Mouse (Mus musculus): ENCODE measurements around the gene Erc2.

The Erc2 gene

DNA sequence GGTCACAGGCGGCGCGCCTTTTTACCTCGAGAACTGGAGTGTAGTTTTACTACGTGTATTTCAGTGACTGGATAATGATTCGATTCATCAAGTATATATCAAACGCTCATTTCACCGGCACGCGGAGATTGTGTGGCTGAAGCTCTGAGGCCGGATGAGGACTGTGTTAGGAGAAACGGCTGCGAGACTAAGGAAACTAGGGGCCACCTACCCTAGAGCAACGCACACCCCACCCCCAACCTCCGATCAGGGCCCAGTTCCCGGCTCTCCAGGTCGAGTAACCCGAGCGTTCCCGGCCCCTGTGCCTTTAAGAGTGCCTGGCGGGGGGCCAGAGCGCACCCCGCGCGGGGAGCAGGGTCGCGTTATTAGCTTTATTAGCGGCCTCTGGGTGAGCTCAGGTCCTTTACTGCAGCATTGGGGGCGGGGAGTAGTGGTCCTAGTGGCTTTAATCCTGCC, 884.2 kb downstream of the Erc2 start:
- DNase-seq (ENCODE audit: low spot score) = no peak

DNA sequence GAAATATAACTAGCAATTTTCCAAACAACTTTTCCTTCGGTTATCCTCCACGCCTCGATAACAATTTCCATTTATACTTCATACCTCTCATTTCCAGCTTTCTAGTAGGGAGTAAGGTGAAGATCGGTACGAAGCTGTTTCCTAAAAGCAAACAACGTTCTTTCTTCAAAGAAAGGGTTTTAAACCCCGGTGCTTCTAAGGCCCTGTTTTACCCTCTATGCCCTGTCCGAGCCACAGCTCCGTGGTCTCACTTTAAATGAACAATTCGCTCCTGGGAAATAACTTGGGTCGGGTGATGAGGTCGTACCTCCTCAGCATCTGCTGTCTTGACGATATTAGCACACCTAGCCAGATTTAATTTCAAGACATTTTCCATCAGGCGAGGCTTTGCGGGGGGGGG, 884.8 kb downstream of the Erc2 start:
- DNase-seq (ENCODE audit: low spot score) = no peak

DNA sequence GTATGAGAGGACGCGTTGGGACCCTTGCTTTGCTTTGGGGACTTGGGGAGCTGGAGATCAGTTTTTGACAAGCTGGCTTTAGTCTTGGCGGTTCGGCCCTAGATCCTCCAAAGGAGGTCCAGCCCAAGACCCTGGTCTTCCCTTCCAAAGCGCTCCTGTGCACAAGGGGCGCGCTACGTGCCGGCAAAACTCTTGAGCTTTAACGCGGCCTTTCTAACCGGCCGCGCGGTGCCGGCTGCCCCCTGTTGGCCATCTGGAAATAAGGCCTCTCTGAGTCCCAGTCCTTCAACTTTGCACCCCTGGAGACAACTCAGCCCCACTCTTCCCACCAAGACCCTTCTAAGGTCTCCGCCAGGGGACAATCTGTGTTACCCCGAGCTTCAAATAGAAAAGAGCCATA, 885.2 kb downstream of the Erc2 start:
- DNase-seq (ENCODE audit: low spot score) = no peak

DNA sequence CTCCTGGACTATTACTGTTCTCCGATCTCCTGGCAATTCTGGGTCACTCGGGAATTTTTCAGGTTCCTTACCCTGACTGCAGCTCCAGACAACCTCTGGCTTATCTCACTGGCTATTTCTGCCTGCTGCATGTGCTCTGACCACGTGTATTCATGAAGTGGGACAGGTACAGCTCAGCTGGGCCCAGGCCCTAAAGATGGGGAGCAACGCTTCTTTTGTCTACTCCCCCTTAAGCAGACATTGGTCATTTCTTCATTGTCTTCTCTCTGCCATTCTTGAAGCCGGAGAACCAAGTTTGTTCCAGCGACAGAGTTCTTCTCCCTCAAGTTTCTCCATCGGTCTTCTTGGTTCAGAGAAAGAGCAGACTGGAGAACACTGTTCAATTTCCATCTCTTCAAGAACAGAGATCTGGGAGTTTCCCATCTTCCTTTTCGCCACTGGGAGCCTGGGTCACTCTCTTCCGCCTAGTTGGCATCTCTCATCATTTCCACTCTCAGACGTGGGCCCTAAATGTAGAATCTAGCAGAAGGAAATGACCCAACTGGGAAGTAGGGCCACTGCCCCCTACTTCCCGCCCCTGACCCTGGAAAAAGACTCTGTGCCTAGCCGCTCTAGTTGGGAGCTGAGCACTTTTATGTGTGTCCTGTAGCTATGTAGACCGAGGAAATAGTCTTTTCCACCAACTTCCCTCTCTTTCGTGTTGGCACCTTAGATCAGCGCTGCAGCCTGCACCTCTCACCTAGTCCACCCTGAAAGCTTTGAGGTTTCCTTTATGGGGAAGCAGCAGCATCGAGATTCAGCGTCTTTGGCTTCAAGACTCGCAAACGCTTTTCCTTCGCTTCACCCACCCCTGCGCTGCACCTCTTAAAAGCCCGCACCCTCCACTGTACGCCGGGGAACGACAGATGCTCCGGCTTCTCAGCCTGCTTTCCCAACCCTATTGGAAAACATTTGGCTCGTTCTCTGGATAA, 886.3 kb downstream of the Erc2 start:
- DNase-seq (ENCODE audit: low spot score) = no peak

DNA sequence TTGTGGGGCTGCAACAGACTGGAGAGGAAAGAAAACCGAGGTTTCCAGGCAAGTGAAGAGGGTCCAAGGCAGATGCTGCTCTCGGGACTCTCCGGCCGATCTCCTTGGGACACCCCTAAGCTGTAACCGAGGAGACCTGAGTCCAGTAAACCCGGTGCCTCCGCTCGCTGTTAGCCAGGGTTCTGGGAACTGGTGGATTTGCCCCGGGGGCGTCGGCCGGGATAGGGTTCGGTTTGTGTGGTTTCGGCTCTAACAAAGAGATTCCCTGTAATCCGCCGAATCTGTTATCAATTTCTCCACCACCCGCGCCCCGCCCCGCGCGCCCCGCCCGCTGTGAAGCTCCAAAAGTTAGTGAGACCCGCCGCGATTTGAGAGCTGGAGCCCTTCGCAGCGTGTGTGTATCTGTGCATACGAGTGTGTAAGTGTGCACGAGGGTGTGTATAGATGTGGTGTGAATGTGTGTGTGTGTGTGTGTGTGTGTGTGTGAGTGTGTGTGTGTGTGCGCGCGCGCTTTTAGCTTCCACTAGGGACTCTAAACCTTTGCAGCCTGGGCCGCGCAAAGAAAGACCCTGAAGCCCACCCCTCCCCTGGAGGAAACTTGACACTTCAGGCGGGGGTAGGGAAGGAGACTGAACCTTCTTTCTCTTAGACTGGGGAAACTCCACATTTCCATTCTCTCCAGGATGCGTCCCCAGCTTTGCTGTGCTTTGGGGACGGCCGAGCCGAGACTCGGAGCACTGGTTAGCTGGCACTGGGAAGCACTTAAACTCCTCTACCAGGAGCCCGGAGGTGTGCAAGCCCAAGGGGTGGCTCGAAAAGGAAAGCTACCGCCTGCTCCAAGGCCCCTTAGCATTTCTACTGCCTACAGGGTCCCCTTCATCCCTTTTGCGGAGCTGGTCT, 887.5 kb downstream of the Erc2 start:
- no peak for DNase-seq (ENCODE audit: low spot score)

DNA sequence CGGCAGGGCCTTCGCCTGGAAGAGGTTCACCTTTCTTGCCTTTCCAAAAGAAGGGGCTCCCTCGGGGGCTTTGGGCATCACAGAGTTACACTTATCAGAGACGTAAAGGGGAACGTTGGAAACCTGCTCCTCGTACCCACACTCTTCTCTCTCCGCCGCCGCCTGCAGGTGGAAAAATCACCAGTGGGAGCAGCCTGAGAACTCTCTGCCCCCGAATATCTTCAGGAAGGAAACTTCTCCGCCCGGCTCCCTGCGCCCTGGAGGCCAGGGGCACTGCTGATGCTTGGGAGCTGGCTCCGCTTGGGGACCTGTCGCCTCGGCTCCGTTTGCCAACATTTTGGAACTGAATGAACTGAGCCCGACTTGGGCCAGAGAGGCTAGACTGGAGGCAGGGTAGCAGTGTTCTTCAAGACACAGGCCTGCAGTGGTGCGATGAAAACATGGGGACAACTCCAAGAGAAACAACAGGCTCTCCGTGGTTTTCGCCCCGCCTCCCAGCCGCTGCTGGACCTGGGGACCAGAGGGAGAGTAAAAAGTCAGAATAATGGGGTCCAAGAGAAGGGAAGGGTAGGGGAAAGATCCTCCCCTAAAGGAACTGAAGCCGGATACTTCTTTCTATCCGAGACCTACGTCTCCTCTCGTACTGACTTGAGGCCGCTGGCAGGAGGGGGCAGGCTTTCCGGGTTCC, 888.3 kb downstream of the Erc2 start:
- no peak for DNase-seq (ENCODE audit: low spot score)

DNA sequence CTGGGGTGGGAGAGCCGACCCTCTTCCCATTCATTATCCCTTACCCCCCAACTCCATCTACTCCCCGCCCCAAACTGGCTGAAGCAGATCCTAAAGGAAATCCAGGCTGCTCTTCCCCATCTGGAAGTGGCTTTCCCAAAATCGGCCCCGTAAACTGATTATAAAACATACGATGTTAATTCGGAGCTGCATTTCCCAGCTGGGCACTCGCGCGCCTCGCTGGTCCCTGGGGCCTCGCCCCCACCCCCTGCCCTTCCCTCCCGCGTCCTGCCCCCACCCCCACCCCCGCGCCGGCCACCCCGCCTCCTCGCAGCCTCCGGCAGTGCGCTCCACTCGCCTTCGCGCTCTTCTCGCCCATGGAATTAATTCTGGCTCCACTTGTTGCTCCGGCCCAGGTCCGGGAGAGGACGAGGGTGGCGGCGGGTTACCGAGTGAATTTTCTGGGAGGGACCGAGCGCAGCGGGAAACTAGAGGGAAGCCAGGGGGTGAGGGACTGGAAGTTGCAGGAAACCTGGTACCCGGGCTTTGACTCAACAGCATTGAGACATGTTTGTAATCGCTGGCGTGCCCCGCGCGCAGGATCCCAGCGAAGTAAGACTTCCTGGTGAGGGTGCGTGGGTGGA, 888.9 kb downstream of the Erc2 start:
- DNase-seq (ENCODE audit: low spot score) = no peak

DNA sequence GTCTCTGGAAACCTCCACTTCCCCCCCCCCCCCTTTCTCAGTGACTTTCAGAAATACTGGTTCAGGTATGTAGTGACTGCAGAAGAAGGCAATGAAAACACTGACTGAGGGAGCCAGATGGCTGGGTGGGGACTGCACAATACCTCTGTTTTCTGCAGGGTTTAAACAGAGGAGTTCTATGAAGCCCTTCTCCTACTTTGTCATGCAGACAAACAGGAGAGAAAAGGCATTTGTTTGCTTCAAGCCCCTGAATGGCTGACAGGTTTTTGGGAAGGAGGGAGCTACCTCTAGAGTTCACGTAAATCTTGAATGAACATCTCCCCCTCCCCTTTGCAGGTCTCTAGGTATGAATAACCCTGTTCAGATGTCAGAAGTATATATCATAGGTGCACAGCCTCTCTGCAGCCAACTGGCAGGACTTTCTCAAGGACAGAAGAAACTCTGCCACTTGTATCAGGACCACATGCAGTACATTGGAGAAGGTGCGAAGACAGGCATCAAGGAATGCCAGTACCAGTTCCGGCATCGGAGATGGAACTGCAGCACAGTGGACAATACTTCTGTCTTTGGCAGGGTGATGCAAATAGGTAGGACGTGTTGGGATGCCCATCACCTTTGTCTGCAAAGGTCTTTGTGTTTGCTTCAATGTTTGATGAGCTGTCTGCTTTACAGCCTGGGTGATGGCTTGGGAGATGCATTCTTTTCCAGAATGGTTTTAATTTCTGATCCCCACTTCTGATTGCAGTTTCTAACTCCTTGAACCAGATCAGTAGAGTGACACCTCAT, 890.8 kb downstream of the Erc2 start:
- no peak for DNase-seq (ENCODE audit: low spot score)

DNA sequence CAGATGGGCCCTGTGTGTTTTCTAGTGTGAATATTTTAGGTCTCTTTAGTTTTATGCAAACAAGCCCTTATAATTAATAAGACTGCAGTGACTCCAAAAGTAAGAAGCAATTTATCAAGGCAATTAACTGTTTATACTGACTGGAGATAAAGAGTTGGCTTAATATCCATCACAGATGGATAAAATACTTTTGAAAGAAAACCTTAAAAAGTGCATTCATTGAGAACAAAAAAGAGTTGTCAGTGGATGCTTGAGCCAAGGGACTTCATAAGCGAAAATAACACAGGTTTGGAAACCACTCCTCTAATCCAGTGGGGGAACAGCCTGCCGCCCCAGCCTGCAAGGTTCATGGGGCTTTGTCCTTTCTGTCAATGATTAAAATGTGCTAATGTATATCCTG, 891.9 kb downstream of the Erc2 start:
- DNase-seq (ENCODE audit: low spot score) = no peak

DNA sequence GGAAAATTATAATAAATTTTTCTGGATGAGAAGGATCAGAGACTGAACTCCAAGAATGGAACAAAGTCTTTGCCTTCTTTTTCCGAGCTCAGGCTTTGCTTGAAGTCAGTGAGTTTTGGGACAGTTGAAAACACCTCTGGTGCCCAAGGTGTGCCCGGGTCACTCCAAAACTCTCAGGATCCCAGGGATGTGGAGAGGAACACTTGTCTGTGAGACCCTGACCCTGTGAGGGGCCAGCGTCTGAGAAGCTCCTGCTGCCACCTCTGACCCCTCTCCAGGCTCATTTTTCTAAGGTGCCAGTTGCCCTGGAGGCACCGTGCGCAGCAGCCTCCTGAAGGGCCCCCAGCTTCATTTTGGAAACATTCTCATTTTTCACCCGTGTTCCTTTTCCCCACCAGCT, 893.1 kb downstream of the Erc2 start:
- no peak for DNase-seq (ENCODE audit: low spot score)

DNA sequence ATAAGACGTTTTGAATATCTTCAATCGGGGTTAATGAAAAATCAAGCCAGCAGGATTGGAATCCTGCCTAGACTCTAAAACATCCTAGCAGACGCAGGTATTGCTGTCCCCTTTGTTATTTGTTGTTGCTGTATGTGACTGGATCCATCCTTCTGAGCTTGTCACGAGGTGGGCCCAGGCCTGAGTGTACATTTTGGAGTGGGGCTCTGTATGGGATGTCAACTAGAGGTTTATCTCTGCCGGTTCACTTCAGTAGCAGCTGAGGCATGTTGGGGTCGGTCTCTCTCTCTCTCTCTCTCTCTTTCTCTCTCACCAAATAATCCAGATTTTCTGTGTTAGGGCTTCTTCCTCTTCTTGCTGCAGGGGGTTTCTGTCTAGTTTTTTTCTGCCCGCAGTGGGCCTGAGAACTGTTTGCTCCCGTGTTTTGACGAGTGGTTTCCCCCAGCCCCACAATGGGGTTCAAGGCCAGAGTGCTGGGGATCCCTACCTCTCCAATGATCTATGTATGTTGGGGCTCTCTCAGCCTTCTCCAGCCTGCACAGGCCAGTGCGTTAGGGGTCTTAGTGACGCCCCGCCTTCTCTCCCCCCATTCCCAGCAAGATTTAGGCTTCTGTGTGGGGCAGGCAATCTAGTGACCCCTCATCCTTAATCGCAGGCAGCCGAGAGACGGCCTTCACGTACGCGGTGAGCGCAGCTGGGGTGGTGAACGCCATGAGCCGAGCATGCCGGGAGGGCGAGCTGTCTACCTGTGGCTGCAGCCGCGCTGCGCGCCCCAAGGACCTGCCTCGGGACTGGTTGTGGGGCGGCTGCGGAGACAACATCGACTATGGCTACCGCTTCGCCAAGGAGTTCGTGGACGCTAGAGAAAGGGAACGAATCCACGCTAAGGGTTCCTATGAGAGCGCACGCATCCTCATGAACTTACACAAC, 895.7 kb downstream of the Erc2 start:
- DNase-seq (ENCODE audit: low spot score) = no peak

DNA sequence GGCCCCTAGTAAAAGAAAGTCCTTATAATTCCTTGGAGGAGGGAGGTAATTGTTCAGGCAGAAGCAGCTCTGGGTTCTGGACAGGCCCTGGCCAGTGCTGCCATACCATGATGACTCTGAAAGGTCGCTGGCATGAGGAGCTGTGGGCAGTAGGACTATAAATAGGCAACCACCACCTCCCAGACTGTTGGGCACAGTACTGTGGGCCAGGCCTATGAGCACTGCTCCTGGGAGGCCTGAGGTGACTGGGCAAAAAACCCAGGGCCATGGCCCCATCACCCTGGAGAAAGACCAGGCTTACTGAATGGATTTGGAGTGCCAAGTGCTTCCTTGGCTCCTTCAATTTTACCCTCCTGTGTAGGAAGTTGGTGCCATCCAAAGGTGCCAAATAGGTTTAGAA, 898.9 kb downstream of the Erc2 start:
- no peak for DNase-seq (ENCODE audit: low spot score)

DNA sequence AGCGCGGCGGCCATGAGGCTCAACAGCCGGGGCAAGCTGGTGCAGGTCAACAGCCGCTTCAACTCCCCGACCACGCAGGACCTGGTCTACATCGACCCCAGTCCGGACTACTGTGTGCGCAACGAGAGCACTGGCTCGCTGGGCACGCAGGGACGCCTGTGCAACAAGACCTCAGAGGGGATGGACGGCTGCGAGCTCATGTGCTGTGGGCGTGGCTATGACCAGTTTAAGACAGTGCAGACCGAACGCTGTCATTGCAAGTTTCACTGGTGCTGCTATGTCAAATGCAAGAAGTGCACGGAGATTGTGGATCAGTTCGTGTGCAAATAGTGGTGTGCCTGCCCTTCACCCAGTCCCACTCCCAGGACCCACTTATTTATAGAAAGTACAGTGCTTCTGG, 900.4 kb downstream of the Erc2 start:
- DNase-seq (ENCODE audit: low spot score) = no peak

DNA sequence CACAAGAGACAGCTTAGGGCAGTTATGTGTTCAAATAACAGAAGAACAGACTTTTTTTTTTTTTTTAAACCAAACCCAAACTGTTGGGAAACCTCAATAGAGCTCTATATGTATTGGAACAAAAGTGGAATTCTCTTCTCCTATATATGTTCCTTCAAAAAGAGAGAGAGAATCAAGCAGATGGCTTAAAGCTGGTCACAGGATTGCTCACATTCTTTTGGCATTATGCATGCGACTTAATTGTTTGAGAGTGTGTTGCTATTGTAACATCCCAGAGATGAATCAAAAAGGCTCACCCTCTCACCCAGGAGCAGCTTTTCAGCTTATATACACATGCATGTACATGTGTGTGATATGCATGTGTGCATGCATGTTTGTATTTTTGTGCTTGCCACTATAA, 903.3 kb downstream of the Erc2 start:
- DNase-seq (ENCODE audit: low spot score) = no peak

Data from spleen, adult 12 weeks (tissue).